Mouse (Mus musculus): ENCODE results near the gene Parvb. TPM values are rescaled to one million over a fixed set of nuclear protein-coding genes. Genes with fewer than 3 reads are reported as not detected.

Parvb gene
- total and polyA plus RNA-seq, 3 experiments = 0.04 to 2.3 TPM; not detected in 1

DNA sequence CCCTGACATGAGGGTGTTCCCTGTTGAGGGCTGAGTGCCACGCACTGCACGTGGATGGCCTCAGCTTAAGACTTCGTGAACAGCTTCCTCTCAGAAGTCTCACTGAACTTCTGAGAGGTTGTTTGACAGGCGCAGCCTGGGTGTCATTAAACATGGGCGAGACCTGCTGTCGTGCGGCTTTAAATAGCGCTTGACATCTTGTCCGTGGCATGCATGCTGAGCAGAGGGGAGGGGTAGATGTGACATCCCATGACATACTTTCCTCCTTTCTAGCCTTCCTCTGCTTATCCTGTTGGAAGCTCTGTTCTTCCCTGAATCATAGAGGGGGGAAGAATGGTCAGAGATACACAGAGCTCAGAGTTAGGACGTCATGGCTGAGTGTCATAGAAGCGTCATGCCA lies 21.9 kb downstream of the Parvb start:
- H3K4me1 ChIP-seq (ENCODE audit: control insufficient read depth in 1 of 2, insufficient read depth in 2 of 2) = no peaks in the 10 kb centered on the region
- H3K4me3 ChIP-seq (replicated peaks in 1 of 3; ENCODE audit: low read depth in 2 of 3, low read length in 2 of 3, poor library complexity in 1 of 3) = no peak overlapping the region
- H3K9me3 ChIP-seq (replicated peaks; ENCODE audit: low read length) = no peaks in the 10 kb centered on the region
- TF ChIP-seq IRF4 (IDR thresholded peaks at IDR 0.05; ENCODE audit: low read depth, low read length) (no peak), RAD21 (IDR thresholded peaks at IDR 0.05; ENCODE audit: low read depth, low read length) (no peak), SIN3A (IDR thresholded peaks at IDR 0.05; ENCODE audit: low read length) (no peak), ELF1 (IDR thresholded peaks at IDR 0.05; ENCODE audit: low read depth, low read length) (no peak), NELFE (IDR thresholded peaks at IDR 0.05; ENCODE audit: low read depth, low read length) (no peak), USF2 (conservative IDR thresholded peaks at IDR 0.05; ENCODE audit: low read depth, low read length) (no peak)
- DNase-seq (ENCODE audit: extremely low read depth) = no peak
- no peak overlapping the region for H3K9ac ChIP-seq (ENCODE audit: insufficient read depth, low read depth)
- no peaks in the 10 kb centered on the region for H3K36me3 ChIP-seq (replicated peaks in 1 of 2; ENCODE audit: control insufficient read depth in 1 of 2, insufficient read depth in 1 of 2, low read length in 1 of 2)
- H3K4me2 ChIP-seq (ENCODE audit: insufficient read depth, low read depth, poor library complexity, severe bottlenecking) = no peak overlapping the region
- no peaks in the 10 kb centered on the region for H3K79me2 ChIP-seq (replicated peaks; ENCODE audit: control insufficient read depth, extremely low read depth, insufficient read depth, poor library complexity, severe bottlenecking)
- no peak overlapping the region for H3K27ac ChIP-seq (ENCODE audit: insufficient read depth, low read depth)
- peaks cover 37% of the 10 kb centered on the region for H3K27me3 ChIP-seq (replicated peaks)
- dilution Hi-C loops (cut with MboI; ENCODE audit: extremely low pct_ligation_motif_present, extremely low pct_unique_long_range_greater_than_20kb, low sequenced_read_pairs) (no loop called here), in situ Hi-C loops (cut with MboI; ENCODE audit: low pct_ligation_motif_present, low pct_unique_long_range_greater_than_20kb, low sequenced_read_pairs) (no loop called here)

DNA sequence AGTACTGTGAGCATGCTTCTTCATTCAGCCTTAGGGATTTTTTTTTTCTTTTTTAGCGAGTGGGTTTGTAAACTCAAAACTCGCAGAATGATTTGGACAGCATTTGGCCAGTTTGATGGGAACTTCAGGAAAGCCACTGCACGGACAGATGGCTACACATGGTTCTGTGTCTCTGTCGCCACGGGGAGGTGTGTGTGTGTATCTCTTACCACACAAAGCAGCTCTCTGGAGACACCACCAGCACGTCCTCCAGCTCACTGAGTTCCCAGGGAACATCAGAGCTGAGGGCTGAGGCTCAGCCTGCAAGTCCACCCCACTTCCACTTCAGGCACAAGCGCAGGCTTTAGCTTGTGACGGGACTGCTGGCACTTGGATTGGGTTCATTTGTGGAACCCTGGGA lies 22.5 kb downstream of the Parvb start:
- Histone ChIP-seq H3K4me1 (ENCODE audit: control insufficient read depth in 1 of 2, insufficient read depth in 2 of 2) (no peaks in the 10 kb centered on the region), H3K27me3 (replicated peaks) (peaks cover 42% of the 10 kb centered on the region), H3K27ac (ENCODE audit: insufficient read depth, low read depth) (no peak overlapping the region), H3K36me3 (replicated peaks in 1 of 2; ENCODE audit: control insufficient read depth in 1 of 2, insufficient read depth in 1 of 2, low read length in 1 of 2) (no peaks in the 10 kb centered on the region), H3K9me3 (replicated peaks; ENCODE audit: low read length) (no peaks in the 10 kb centered on the region), H3K79me2 (replicated peaks; ENCODE audit: control insufficient read depth, extremely low read depth, insufficient read depth, poor library complexity, severe bottlenecking) (no peaks in the 10 kb centered on the region), H3K4me3 (replicated peaks in 1 of 3; ENCODE audit: low read depth in 2 of 3, low read length in 2 of 3, poor library complexity in 1 of 3) (no peak overlapping the region), H3K4me2 (ENCODE audit: insufficient read depth, low read depth, poor library complexity, severe bottlenecking) (no peak overlapping the region), H3K9ac (ENCODE audit: insufficient read depth, low read depth) (no peak overlapping the region)
- in situ Hi-C loops (cut with MboI; ENCODE audit: low pct_ligation_motif_present, low pct_unique_long_range_greater_than_20kb, low sequenced_read_pairs) (no loop called here), dilution Hi-C loops (cut with MboI; ENCODE audit: extremely low pct_ligation_motif_present, extremely low pct_unique_long_range_greater_than_20kb, low sequenced_read_pairs) (no loop called here)
- no peak for DNase-seq (ENCODE audit: extremely low read depth)
- TF ChIP-seq ZKSCAN1 (IDR thresholded peaks at IDR 0.05; ENCODE audit: borderline replicate concordance, low read depth, low read length) (no peak), MAX (IDR thresholded peaks at IDR 0.05; ENCODE audit: low read length) (no peak), TCF12 (IDR thresholded peaks at IDR 0.05; ENCODE audit: low read depth, low read length) (no peak), E2F4 (IDR thresholded peaks at IDR 0.05; ENCODE audit: insufficient replicate concordance, low read depth, low read length) (no peak), MAZ (IDR thresholded peaks at IDR 0.05; ENCODE audit: low read depth, low read length) (no peak), GABPA (IDR thresholded peaks at IDR 0.05; ENCODE audit: insufficient replicate concordance, low read depth, low read length) (no peak), MEF2A (IDR thresholded peaks at IDR 0.05; ENCODE audit: borderline replicate concordance, low read depth, low read length) (no peak), ZNF384 (IDR thresholded peaks at IDR 0.05; ENCODE audit: low read depth, low read length) (no peak), UBTF (IDR thresholded peaks at IDR 0.05; ENCODE audit: low read depth, low read length) (no peak), ETS1 (conservative IDR thresholded peaks at IDR 0.05; ENCODE audit: low read depth, low read length) (no peak), MAFK (IDR thresholded peaks at IDR 0.05; ENCODE audit: insufficient replicate concordance, low read length) (no peak), POLR2AphosphoS2 (IDR thresholded peaks at IDR 0.05; ENCODE audit: low read depth, low read length) (no peak), BHLHE40 (IDR thresholded peaks at IDR 0.05; ENCODE audit: low read depth, low read length) (no peak), HCFC1 (IDR thresholded peaks at IDR 0.05; ENCODE audit: low read depth, low read length) (no peak), MXI1 (IDR thresholded peaks at IDR 0.05; ENCODE audit: low read depth, low read length) (no peak), ZC3H11A (IDR thresholded peaks at IDR 0.05; ENCODE audit: low read depth, low read length) (no peak), EP300 (IDR thresholded peaks at IDR 0.05; ENCODE audit: low read length) (no peak), KAT2A (IDR thresholded peaks at IDR 0.05; ENCODE audit: insufficient replicate concordance, low read length) (no peak), RCOR1 (conservative IDR thresholded peaks at IDR 0.05; ENCODE audit: low read depth, low read length) (no peak), MYC (IDR thresholded peaks at IDR 0.05; ENCODE audit: low read depth, low read length) (no peak)

Measured in CH12.LX (cell line).